Mouse (Mus musculus) CD4-positive naive resting alpha-beta T cell, adult 57 days (primary cell): Measurements from ENCODE around the gene Ddx20. TPM values are rescaled to one million over a fixed set of nuclear protein-coding genes. Genes with fewer than 3 reads are reported as not detected.

ENCODE experiments used
- total RNA-seq: library from RNA; stranded (reverse); gene quantifications from one replicate; pipeline ENCODE4 v1.2.4, GENCODE M21; 2023

The Ddx20 gene
- 27.4 TPM for total RNA-seq

DNA sequence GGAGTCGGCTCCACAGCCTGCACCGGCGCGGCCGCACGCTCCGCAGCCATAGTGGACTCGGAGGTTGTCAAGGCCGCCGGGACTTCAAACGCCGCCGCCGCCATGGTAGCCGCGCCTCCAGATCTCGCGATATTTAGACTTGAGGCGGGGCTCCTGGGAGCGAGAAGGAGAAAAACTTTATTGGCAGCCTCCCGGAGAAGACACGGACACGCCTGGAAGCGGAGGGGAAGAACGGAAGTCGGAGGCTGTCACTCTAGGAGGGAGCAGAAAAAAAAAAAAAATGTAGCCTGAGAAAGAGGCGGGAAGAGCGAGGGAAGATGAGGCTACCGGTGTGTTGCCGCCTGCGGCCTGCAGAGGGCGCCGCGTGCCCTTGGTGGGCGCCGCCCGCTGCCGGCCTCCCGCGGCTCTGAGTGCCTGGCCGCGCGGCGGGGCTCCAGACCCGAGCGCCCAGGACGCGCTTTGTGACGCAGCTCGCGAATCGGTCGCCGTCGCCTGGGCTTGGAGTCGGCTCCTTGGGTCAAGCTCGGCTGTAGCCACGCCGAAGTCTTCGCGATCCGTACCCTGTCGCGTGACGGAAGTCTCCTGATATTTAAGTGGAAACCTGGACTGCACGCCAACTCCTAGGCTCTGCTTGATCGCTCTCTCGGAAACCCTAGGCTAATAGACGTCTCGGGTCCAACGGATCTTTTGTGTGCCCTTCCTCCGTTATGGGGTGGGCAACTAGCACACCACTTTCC lies at the start of gene Ddx20:
Gene Ddx20, minus strand, starts transcription at position 251 of the 737 bp plus-strand sequence.

GRCm38 (mm10) chr3:105704031-105705008 lies 16.9 kb upstream of the Ddx20 start, which contains the start of gene Inka2:
Inka2 (plus strand) TSS chr3:105704599.

Other genes starting within 250 kb of the Ddx20 start
- gene Kcnd3, start 235.2 kb downstream of the Ddx20 start, total RNA-seq = not detected
- 1.3 TPM for gene Inka2, start 17.0 kb upstream of the Ddx20 start, total RNA-seq
- gene Rap1a, start 113.8 kb upstream of the Ddx20 start, total RNA-seq = 119 TPM
- gene Adora3, start 183.3 kb upstream of the Ddx20 start, total RNA-seq = not detected
- gene Tmigd3, start 183.3 kb upstream of the Ddx20 start, total RNA-seq = not detected
- 2.6 TPM for gene I830077J02Rik, start 245.1 kb upstream of the Ddx20 start, total RNA-seq